Mouse (Mus musculus): ENCODE measurements at regions not wholly inside any gene's neighbourhood (a gene's known extent, or its start where the extent isn't known, plus 50 kb on each side); places are given as distances from the start of the nearest gene placed in this dataset.

GRCm38 (mm10) chr9:30149481-30150468 is 186.8 kb upstream of the Ntm start:
- Histone ChIP-seq H3K27ac (ENCODE audit: insufficient read depth, low read depth, low read length, poor library complexity, severe bottlenecking) (no peak overlapping the region), H3K9ac (ENCODE audit: insufficient read depth, low read depth, low read length, poor library complexity, severe bottlenecking) (no peak overlapping the region), H3K36me3 (ENCODE audit: control insufficient read depth, insufficient read depth, low read length, poor library complexity, severe bottlenecking) (no peaks in the 10 kb centered on the region), H3K4me3 (ENCODE audit: insufficient read depth in 1 of 2, low read depth in 1 of 2, low read length in 2 of 2, poor library complexity in 1 of 2, severe bottlenecking in 1 of 2) (no peak overlapping the region), H3K9me3 (ENCODE audit: control insufficient read depth, insufficient read depth, low read depth, low read length) (no peaks in the 10 kb centered on the region), H3K4me1 (ENCODE audit: control insufficient read depth in 2 of 2, insufficient read depth in 2 of 2, low read length in 2 of 2, poor library complexity in 1 of 2) (no peaks in the 10 kb centered on the region)
- no peak for DNase-seq (ENCODE audit: low read depth, low spot score)
- in situ Hi-C loops (cut with MboI; ENCODE audit: low sequenced_read_pairs in 2 of 2, unreplicated experiment in 2 of 2): no loop called here
- TF ChIP-seq ZNF384 (IDR thresholded peaks at IDR 0.05; ENCODE audit: low read depth, low read length) (no peak), MAFK (IDR thresholded peaks at IDR 0.05; ENCODE audit: insufficient read depth, low read depth, low read length) (no peak), CHD2 (IDR thresholded peaks at IDR 0.05; ENCODE audit: low read depth, low read length) (no peak), ZC3H11A (IDR thresholded peaks at IDR 0.05; ENCODE audit: borderline replicate concordance, low read depth, low read length) (no peak), HCFC1 (IDR thresholded peaks at IDR 0.05; ENCODE audit: borderline replicate concordance, insufficient read depth, low read length) (no peak)

- H3K4me3 ChIP-seq (ENCODE audit: insufficient read depth in 1 of 2, low read depth in 1 of 2, low read length in 2 of 2, poor library complexity in 1 of 2, severe bottlenecking in 1 of 2): no peak overlapping the region
- H3K4me1 ChIP-seq (ENCODE audit: control insufficient read depth in 2 of 2, insufficient read depth in 2 of 2, low read length in 2 of 2, poor library complexity in 1 of 2): no peaks in the 10 kb centered on the region
- no peak overlapping the region for H3K27ac ChIP-seq (ENCODE audit: insufficient read depth, low read depth, low read length, poor library complexity, severe bottlenecking)
- DNase-seq (ENCODE audit: low read depth, low spot score): no peak
- no peaks in the 10 kb centered on the region for H3K9me3 ChIP-seq (ENCODE audit: control insufficient read depth, insufficient read depth, low read depth, low read length)
- in situ Hi-C loops (cut with MboI; ENCODE audit: low sequenced_read_pairs in 2 of 2, unreplicated experiment in 2 of 2): no loop called here
- TF ChIP-seq ZNF384 (IDR thresholded peaks at IDR 0.05; ENCODE audit: low read depth, low read length) (no peak), HCFC1 (IDR thresholded peaks at IDR 0.05; ENCODE audit: borderline replicate concordance, insufficient read depth, low read length) (no peak), ZC3H11A (IDR thresholded peaks at IDR 0.05; ENCODE audit: borderline replicate concordance, low read depth, low read length) (no peak), MAFK (IDR thresholded peaks at IDR 0.05; ENCODE audit: insufficient read depth, low read depth, low read length) (no peak), CHD2 (IDR thresholded peaks at IDR 0.05; ENCODE audit: low read depth, low read length) (no peak)
- no peak overlapping the region for H3K9ac ChIP-seq (ENCODE audit: insufficient read depth, low read depth, low read length, poor library complexity, severe bottlenecking)
- H3K36me3 ChIP-seq (ENCODE audit: control insufficient read depth, insufficient read depth, low read length, poor library complexity, severe bottlenecking): no peaks in the 10 kb centered on the region
These were observed 188.2 kb upstream of the Ntm start for GRCm38 (mm10) chr9:30151173-30151572.

GRCm38 (mm10) chr9:30166235-30166752 is 203.4 kb upstream of the Ntm start:
- no peak overlapping the region for H3K4me3 ChIP-seq (ENCODE audit: insufficient read depth in 1 of 2, low read depth in 1 of 2, low read length in 2 of 2, poor library complexity in 1 of 2, severe bottlenecking in 1 of 2)
- TF ChIP-seq CHD2 (IDR thresholded peaks at IDR 0.05; ENCODE audit: low read depth, low read length) (no peak), MAFK (IDR thresholded peaks at IDR 0.05; ENCODE audit: insufficient read depth, low read depth, low read length) (no peak), HCFC1 (IDR thresholded peaks at IDR 0.05; ENCODE audit: borderline replicate concordance, insufficient read depth, low read length) (no peak), ZC3H11A (IDR thresholded peaks at IDR 0.05; ENCODE audit: borderline replicate concordance, low read depth, low read length) (no peak), ZNF384 (IDR thresholded peaks at IDR 0.05; ENCODE audit: low read depth, low read length) (no peak)
- no peak overlapping the region for H3K27ac ChIP-seq (ENCODE audit: insufficient read depth, low read depth, low read length, poor library complexity, severe bottlenecking)
- H3K4me1 ChIP-seq (ENCODE audit: control insufficient read depth in 2 of 2, insufficient read depth in 2 of 2, low read length in 2 of 2, poor library complexity in 1 of 2): no peaks in the 10 kb centered on the region
- no peaks in the 10 kb centered on the region for H3K36me3 ChIP-seq (ENCODE audit: control insufficient read depth, insufficient read depth, low read length, poor library complexity, severe bottlenecking)
- no peak overlapping the region for H3K9ac ChIP-seq (ENCODE audit: insufficient read depth, low read depth, low read length, poor library complexity, severe bottlenecking)
- H3K9me3 ChIP-seq (ENCODE audit: control insufficient read depth, insufficient read depth, low read depth, low read length): no peaks in the 10 kb centered on the region
- in situ Hi-C loops (cut with MboI; ENCODE audit: low sequenced_read_pairs in 2 of 2, unreplicated experiment in 2 of 2): no loop called here
- DNase-seq (ENCODE audit: low read depth, low spot score): no peak

GRCm38 (mm10) chr9:30167223-30167622 is 204.3 kb upstream of the Ntm start:
- H3K4me3 ChIP-seq (ENCODE audit: insufficient read depth in 1 of 2, low read depth in 1 of 2, low read length in 2 of 2, poor library complexity in 1 of 2, severe bottlenecking in 1 of 2): no peak overlapping the region
- no peaks in the 10 kb centered on the region for H3K36me3 ChIP-seq (ENCODE audit: control insufficient read depth, insufficient read depth, low read length, poor library complexity, severe bottlenecking)
- H3K4me1 ChIP-seq (ENCODE audit: control insufficient read depth in 2 of 2, insufficient read depth in 2 of 2, low read length in 2 of 2, poor library complexity in 1 of 2): no peaks in the 10 kb centered on the region
- H3K27ac ChIP-seq (ENCODE audit: insufficient read depth, low read depth, low read length, poor library complexity, severe bottlenecking): no peak overlapping the region
- in situ Hi-C loops (cut with MboI; ENCODE audit: low sequenced_read_pairs in 2 of 2, unreplicated experiment in 2 of 2): no loop called here
- no peak overlapping the region for H3K9ac ChIP-seq (ENCODE audit: insufficient read depth, low read depth, low read length, poor library complexity, severe bottlenecking)
- DNase-seq (ENCODE audit: low read depth, low spot score): no peak
- H3K9me3 ChIP-seq (ENCODE audit: control insufficient read depth, insufficient read depth, low read depth, low read length): no peaks in the 10 kb centered on the region
- TF ChIP-seq CHD2 (IDR thresholded peaks at IDR 0.05; ENCODE audit: low read depth, low read length) (no peak), MAFK (IDR thresholded peaks at IDR 0.05; ENCODE audit: insufficient read depth, low read depth, low read length) (no peak), ZNF384 (IDR thresholded peaks at IDR 0.05; ENCODE audit: low read depth, low read length) (no peak), HCFC1 (IDR thresholded peaks at IDR 0.05; ENCODE audit: borderline replicate concordance, insufficient read depth, low read length) (no peak), ZC3H11A (IDR thresholded peaks at IDR 0.05; ENCODE audit: borderline replicate concordance, low read depth, low read length) (no peak)

All from ES-E14 (cell line).